Mouse (Mus musculus) kidney, adult 18-20 months (tissue): ENCODE data around the gene Cage1.

Experiments
- DNase-seq: peaks from one replicate; pipeline ENCODE4 v3.0.0; 2021

The Cage1 gene

DNA sequence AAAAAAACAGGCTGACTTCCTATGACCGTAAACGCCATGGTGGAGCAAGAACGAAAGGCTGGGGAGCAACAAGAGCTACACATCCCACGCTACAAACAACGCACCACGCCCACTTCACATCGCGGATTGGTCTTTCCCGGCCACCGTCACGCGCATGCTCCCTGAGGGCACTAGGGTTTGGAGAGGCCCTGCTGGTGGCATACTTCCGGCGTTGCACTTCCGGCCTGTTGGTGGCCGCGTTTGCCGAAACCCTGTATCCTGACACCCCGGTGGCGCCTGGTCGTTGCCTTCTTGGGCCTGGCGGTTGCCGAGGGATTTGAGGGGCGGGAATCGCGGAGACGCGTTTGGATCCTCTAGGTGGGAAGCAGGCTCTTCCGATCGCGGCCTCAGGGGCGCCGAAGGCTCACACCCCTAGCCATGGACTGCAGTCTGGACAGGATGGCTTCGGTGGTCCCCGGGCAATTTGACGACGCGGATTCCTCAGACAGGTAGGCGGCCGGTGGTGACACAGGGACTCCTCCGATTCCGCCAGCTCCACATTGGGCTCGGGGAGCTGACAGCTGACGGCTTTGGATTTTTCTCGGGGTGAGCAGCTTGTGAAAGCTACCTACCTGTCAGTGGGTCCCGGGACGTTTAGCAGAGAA is at the start of gene Cage1:
TSS of gene Cage1 (minus strand) at position 26 of the 644 bp plus-strand sequence.
- DNase-seq: peak; percentile 99

DNA sequence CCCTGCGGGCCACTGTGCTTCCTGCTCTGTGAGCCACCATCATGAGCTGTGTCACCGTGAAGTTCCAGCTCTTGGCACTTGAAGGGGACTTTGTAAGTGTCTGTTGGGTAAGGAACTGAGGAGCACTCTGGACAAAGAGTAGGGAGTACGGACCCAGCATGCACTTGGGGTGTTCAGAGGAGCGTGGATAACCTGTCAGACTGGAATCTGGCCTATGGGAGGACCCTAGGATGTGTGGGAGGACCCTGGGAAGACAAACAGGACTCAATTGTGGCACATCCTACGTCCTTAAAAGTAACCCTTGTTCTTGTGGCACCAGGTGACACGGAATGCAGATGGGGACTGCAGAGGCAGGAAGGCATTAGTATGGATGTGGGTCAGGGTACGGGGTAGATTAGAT is 44.3 kb upstream of the Cage1 start:
- DNase-seq: no peak

DNA sequence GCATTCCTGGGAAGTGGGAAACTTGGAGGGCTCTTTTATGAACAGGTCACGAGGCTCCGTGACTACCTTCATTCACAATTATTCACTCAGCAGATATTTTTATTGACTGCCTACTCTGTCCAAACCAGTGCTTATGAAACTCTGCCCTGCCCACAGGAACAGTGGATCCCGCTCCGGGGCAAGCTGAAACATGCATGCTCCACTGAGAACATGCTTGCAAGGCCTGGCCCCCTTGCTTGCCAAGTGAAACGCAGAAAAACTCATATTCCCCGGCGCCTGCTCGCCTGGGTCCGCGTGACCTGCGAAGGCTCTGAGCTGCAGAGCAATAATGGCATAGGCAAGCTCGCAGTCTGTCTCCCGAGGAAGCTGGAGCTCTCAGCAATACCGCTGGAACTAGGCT is 43.9 kb upstream of the Cage1 start:
- no peak for DNase-seq

DNA sequence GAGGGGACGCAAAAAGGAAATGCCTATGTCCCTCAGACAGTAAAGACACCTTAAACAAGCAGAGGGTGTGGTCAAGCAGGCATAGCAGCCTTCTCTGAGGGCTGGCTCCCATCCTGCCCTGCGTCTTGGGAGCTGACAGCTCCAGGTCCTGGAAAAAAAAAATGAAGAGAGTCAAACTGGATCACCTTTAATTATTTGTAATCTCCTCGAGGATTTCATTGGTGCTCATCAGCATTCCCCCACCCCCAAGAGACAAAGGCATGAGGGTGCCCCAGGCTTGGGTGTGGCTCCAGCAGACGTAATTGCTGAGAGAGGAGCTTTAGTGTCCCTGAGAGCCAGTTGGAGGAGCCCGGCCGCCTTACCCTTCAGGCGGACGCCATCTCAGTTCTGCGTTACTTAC is 43.1 kb upstream of the Cage1 start:
- DNase-seq: no peak

DNA sequence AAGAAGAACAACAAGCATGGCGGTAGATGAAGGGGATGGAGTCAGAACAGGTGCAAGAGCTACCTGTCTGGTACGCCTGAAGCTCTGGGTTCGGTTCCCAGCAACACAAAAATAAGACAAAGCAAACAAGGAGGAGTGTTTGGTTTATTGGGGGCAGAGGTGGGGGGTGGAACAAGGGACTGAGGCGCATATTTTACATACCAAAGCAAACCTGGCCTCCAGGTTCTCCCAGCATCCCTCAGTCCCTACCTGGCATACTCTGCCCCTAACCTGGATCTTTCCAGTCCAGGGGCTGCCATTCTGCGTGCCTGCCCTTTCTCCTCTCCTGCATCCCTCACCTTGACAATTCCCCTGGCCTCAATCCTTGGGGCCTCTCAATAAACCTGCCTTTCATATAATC is 42.5 kb upstream of the Cage1 start:
- no peak for DNase-seq

DNA sequence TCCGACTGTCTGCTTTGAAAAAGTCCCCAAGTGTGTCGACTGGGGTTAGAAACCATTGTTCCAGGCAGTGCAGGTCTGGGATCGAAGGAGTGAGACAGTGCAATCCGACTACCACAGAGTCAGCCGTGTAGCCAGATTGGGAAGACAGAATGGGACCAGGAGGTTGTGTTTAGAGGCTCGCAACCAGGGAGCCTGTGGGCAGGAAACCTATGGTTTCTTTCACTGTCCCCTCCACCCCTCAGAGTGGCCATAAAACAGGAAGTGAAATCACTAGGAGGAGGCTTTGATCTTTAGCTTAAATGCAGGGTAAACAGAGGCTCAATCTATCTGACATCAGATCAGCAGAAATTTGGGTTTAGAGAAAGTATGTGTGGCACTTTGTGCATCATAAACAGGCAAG is 42.0 kb upstream of the Cage1 start:
- DNase-seq: no peak

DNA sequence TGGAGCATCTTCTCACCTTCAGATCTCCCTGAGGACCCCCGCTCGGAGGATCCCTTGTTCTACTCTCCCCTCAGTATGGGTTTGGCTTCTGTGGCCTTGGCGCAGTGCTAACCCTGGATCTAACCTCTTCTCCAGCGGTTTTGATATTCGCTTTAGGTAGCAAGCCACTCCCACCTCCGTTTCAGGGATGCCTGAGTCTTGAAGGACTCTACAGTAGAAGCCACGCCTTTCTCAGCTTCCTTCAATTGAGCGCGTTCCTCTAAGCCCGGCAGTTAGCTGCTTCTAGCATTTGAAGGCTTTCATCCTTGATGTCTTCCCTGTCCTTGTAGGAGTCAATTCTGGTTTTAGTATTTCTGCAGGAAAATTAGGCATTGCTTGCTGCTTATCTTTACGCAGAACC is 40.2 kb upstream of the Cage1 start:
- no peak for DNase-seq

DNA sequence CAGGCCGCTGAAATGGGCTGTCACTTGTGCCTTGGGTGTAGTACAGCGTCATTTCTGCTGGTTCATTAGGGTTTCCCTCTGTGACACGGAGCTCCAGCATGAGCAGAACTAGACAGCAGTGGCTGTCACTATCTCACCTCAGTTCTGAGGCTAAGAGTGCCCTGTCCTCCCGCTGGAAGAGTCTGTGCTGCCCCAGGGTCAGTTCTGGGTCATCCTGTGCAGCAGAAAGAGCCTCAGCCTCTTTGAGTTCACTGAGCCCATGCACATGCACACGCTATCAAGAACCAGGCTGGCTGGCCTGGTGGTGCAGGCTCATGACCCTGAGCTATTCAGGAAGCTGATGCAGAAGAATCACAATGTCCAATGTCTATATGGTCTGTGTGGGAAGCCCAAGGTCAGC is 37.5 kb upstream of the Cage1 start:
- DNase-seq: no peak

DNA sequence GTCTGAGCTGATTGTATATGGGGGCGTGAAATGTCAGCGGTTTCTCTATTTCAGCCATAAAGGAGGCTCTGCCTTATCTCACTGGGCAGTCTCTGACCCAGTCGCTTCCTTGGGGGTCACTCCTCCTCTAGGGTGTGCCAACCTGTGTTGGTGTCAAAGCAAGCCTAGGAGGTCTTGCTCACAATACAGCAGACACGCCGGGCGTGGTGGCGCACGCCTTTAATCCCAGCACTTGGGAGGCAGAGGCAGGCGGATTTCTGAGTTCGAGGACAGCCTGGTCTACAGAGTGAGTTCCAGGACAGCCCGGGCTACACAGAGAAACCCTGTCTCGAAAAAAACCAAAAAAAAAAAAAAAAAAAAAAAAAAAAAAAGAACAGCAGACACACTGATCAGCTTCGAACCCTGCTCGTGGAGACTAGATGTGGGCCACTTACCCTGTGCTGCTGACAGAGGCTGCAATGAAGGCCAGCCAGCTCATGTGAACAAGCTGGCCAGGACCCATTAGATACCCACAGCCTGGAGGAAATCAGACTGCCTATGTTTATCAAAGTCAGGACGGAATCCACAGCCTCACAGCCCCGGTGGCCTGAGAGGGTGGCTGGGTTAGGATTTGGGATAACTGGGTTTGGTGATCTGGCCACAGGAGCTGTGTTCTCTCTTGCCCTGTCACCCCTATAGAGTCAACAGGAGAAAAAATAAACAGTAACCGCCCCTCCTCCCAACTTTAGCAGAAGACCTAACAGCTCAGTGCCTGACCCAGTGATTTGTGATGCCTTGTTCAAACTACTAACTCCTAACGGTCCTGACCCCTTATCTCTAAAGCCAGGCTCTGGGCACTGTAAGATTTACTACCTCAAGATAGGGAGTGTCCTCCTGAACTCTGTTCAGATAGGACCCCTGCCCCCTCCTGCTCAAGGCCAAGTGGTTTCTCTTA is 36.8 kb upstream of the Cage1 start:
- DNase-seq: no peak

DNA sequence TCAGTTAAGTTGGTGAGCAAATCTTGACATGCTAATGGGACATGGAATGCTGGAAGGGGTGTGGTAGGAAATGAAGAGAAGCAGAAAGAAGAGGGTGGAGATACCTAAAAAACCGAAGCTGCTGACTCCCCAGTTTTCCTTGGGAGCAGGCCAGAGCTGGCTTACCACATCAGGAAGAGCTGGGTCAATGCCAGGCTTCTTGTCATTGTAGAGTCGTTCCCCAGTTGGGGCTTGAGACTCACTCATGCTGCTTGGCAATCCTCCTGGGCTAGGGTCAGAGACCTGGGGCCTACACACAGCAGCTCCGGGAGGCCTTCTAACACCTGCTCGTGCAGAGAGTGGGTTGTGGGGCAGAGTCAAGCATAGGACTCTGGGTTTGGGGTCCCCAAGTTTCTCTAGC is 34.1 kb upstream of the Cage1 start:
- DNase-seq: no peak

DNA sequence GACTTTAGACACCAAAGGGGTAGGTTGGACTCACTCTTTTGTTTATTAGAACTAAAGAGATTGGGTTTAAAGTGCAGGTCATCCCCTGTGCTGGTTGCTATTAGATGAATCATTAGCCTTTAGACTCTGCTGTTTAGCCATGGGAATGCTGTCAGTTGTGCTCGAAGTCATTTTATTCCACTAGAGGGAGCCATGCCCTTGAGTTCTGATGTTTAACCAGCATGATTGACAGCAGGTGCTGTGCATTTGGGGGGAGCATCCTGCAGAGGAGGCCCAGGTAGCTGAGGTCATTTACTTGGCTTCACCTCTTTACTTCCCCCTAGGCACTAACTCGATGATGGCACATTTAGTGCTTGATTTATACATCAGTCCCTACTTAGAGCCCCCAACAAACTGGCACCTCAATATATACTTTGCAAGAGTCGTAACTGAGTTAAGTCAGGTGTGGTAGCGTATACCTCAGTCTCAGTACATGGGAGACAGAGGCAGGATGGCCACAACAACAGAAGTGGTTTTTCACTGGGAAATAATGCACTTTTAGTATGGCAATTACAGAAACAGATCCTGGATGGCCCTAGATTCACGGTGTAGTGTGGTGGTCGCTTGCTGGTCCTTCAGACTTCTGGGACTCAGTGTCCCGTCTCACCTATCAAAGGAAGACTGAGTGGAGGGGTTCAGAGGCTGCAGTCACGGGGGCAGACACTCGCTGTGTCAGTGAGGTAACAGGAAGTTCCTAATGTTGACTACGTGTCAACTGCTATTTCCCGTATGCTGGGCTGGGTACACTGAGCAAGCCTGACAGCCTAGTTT is 28.2 kb upstream of the Cage1 start:
- peak; percentile 46 for DNase-seq

DNA sequence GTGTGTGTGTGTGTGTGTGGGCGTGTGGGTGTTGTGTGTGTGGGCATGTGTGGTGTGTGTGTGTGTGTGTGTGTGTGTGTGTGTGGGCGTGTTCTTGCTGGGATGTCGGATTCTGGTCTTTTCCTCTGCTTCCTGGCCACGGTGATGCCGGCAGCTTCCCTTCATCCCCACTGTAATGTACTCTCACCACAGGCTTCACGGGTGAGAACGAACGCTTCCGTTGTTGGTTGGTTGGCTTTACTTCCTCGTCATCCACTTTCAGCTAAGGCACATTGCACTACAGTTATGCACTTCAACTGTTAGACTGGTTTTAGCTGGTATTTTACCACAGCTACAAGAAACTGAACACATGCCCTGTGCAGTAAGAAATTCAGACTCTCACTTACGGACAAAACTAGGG is 25.8 kb upstream of the Cage1 start:
- DNase-seq: no peak

DNA sequence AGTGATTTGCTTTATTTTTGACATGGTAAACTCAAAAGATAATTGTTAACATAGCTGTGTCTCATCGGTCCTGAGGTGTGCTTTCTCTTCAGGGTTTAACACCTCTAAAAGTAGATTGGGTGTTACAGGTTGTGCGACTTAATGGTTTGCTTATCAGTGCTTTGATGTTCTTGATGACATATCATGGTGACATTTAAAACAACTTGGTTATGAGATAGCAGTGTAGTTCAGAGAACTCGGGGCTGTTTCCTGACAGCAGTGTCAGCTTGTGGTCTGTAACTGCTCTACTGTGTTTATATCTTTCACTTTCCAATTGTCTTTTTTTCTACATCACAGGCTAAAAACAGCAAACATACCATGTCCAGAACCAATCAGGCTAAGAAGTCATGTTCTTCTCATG is 13.0 kb upstream of the Cage1 start:
- DNase-seq: no peak

DNA sequence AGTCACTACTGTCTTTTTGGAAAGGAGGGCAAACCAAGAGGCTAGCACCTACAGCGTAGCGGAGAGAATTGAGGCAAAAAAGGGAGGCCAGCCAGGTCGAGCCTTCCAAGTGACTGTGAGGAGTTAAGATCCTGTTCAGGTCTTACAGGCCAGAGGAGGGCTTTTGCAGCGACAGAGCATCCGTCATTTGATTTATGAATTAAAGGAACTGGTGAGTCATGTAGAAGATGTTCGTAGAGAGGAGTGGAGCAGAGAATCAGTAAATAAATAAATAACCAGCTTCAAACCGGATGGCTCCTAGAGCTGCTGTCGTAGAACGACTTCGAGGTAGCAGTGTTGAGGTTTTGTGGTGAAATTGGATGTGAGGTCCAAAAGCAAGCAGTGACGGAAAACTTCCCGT is 942 bp upstream of the Cage1 start:
- peak; percentile 9 for DNase-seq

DNA sequence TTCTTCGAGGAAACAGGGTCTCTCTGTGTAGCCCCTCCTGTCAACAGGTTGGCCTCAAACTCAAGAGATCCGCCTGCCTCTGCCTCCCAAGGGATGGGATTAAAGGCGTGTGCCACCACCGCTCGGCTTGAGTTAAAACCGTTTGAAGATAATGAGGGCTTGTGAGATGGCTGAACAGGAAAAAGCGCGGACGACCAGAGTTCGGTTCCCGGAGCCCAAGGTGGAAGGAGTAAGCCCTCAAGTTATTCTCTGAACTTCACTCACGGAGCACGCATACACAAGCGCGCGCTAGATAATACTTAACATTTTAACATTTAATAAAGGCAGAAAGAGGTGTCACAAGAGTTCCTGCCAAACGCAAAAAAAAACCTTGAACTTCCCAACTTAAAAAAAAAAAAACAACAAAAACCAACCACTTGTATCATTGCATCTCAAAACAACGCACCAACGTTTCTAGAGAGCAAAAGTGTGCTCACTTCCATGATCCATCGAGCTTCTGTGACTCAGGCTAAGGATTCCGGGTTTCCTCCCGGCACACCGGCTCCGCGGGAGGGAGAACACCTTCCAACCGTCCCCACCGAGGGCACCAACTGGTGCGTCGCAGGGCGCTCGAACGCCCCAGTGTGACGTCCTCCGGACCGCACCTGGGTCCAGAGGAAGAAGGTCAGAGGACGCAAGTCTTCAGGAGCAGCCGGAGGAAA is 376 bp downstream of the Cage1 start, which contains the start of gene Riok1:
TSS of gene Riok1 (plus strand) at position 653 of the 701 bp plus-strand sequence.
- no peak for DNase-seq

DNA sequence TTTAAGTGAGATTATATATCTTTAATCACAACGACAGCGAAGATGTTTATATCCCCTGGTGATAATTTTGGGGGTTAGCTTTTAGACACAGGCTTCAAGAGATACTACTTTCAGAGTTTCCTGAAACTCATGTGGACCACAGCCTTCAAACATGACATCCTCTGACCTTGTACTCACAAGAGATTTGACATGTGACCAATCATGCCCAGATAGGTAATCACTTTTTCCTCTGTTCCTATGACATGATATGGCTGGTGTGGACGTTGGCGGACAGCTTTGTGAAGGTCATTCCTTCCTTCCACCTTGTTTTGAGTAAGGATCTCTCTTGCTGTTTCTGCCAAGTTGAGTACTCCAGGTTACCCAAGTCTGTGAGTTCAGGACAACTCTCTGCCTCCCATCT is 8.5 kb downstream of the Cage1 start:
- DNase-seq: no peak

DNA sequence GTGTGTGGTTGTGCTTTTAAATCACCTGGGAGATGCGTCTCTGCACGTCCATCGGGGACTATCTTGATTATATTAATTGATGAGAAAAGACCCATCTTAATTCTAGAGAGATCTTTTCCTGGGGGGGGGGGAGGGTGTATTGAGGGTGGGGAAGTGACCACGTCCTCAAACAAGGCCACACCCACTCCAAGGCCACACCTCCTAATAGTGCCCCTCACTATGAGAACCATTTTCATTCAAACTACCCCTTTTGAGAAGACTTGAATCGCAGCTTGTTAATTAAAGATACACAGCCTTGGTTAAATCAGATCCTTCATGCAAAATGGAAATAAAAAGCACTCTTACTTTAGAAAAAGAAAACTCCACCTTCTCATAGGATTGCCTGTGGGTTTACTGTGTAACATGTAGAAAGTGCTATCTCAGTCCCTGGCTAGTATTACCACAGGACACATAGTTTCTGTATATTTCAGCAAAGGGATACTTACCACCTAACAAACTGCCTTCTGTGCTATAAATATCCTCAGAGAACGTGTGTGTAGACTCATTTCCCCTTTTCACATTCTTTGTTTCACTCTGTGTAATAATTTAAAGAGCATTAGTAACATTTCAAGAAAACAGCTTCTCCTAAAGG is 9.1 kb downstream of the Cage1 start:
- no peak for DNase-seq

DNA sequence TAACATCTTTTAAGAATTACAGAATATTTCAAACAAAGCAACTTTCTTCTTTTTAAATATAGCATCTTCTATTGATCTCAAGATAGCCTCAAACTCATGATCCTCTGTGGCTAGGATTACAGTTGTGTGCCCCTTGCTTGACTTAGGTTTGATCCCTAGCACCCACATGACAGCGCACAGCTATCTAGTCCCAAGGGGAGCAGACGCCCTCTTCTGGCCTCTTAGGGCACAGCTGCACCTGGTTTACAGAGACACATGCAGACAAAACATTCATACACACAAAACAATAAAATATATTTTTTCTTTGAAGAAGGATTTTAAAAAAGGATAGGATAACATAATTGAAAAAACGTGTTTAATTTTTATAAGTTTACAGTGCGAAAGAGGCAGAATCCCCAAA is 11.0 kb downstream of the Cage1 start:
- DNase-seq: no peak

DNA sequence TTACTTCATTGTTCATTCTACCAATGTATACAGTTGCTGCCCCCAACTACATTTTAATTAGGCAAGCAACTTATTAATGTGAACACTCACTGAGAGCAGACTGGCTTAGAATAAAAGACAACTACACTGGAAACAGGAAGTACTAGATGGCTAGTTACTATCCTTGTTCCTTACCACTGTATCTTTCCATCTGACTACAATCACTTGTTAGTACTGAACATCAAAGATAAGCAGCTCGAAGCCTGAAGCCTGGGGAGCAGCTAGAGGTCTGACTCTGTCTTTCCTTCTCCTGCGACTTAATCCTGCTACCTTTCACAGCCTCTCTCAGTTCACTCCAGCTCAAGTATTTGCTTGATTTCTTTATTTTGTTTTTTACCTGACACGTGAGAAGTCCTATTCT is 18.1 kb downstream of the Cage1 start:
- DNase-seq: no peak

DNA sequence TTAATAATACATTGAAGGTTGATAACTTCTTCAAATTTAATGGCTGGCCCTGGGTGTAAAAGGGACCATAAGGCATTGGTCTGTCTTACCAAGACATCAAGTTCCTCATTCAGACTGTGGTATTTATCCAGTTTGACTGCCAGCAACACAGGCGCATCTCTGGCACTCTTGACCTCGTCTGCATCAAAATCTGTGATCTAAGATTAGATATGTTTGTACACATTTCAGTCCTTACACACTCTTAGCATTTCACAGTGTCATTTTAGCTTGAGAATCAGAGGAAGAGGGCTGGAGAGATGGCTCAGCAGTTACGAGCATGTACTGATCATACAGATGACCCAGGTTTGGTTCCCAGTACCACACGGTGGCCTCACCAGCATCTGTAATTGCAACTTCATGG is 21.3 kb downstream of the Cage1 start:
- DNase-seq: no peak

DNA sequence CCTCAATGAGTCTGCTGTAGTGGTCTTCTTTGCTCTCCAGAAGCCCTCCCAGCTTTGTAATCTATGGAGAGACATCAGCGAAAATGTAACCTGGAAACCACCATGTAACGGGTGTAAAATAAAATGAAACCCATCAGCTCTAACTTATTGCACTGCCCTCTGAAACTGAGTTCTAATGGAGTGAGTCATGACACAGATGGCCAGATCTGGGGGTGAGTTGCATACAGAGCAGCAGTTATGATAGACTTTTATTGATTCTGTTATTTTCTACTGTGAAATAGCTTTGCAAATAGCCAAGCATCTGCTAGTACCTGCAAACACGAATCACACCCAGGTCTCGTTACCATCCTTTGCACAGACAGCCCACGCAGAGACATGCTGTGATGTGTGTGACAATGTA is 24.4 kb downstream of the Cage1 start:
- no peak for DNase-seq

DNA sequence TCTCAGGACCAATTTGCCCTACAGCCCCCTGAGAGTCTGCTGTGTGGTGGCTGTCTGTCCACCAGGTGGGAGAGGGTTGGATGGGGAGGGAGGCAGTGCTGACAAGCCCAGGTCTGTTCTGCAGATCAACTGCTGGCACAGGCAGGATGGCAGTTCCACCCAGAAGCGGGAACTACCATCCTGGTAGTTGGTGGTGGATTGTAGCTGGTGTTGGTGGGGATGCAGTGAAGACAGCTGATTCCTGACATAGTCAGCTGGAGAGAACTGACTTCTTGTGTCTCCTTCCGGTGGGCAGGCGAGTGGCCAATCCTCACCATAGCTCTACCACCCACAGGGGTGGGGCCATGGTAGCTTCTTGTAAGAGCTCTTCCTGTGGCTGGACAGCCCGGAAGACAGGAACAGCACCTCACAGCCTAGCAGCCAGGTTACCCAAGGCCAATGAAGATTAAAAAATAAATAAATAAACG is 26.4 kb downstream of the Cage1 start:
- DNase-seq: no peak
